Mouse (Mus musculus): ENCODE results near the gene Fgfr2. TPM values are rescaled to one million over a fixed set of nuclear protein-coding genes. Genes with fewer than 3 reads are reported as not detected.

The Fgfr2 gene
- polyA plus RNA-seq, 1 experiment from 2014 or later: 110 TPM

- Histone ChIP-seq H3K4me2 (replicated peaks; ENCODE audit: low read depth, low read length) (no peak overlapping the region), H3K4me1 (ENCODE audit: insufficient read depth, low read depth, low read length) (peaks cover 4% of the 10 kb centered on the region; the same call in 1 of the 2 replicates), H3K36me3 (ENCODE audit: insufficient read depth, low read length) (no peaks in the 10 kb centered on the region), H3K27me3 (replicated peaks; ENCODE audit: insufficient read depth, low read length) (no peaks in the 10 kb centered on the region), H3K9ac (replicated peaks; ENCODE audit: low read depth) (no peak overlapping the region), H3K27ac (ENCODE audit: low read length) (no peak overlapping the region), H3K9me3 (ENCODE audit: low read length) (no peaks in the 10 kb centered on the region), H3K4me3 (ENCODE audit: low read depth, low read length) (no peak overlapping the region)
- ATAC-seq: peak; percentile 27
- no peak for TF ChIP-seq EP300 (IDR thresholded peaks at IDR 0.05)
- TF ChIP-seq CTCF (IDR thresholded peaks at IDR 0.05): no peak
- DNase-seq (ENCODE audit: low spot score): no peak
- 71% methylated on average over 8 of the region's 8 CpGs for WGBS
Observed at GRCm38 (mm10) chr7:132227075-132227640, 896.0 kb downstream of the Fgfr2 start.

DNA sequence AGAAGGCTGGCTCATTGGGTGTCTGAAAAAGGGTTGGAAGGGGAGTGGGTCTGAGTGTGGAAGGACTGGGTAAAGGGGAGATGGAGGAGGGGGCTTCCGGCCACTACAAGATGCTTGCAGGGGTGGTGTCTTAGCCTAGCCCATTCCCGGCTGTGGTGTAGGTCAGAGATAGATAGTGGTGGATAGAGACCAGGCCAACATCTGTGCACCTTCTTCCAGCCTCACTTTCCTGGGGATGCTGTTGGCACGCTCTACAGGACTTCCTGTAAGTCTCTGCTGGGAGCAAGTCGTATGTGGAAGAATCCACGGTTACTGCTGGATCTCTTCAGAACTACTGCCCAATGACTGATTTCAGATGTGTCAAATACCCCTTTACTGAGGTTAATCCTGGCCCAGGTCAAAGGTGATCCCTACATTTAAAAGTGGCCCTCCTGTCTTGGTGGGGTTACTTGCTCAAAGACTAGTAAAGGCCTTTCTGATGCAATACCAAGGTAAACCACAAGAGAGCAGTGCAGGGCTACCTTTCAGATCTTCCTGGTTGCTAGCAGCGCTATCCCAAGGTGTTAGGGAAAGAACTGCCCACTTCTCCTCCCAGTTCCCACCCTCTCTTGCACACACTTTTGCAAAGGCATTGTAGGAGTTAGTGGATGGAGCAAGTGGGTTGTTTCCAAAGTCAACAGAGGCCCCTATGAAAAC, 896.6 kb downstream of the Fgfr2 start:
- DNase-seq (ENCODE audit: low spot score) (peak; percentile 89), ATAC-seq (peak; percentile 78)
- TF ChIP-seq EP300 (IDR thresholded peaks at IDR 0.05) (no peak), CTCF (IDR thresholded peaks at IDR 0.05) (peak; percentile 97)
- H3K4me1 ChIP-seq (ENCODE audit: insufficient read depth, low read depth, low read length): peaks cover 4% of the 10 kb centered on the region; the same call in 1 of the 2 replicates
- H3K9me3 ChIP-seq (ENCODE audit: low read length): no peaks in the 10 kb centered on the region
- WGBS: 53% methylated on average over 6 of the region's 6 CpGs
- H3K4me2 ChIP-seq (replicated peaks; ENCODE audit: low read depth, low read length): no peak overlapping the region
- H3K27ac ChIP-seq (ENCODE audit: low read length): no peak overlapping the region
- no peaks in the 10 kb centered on the region for H3K27me3 ChIP-seq (replicated peaks; ENCODE audit: insufficient read depth, low read length)
- no peak overlapping the region for H3K9ac ChIP-seq (replicated peaks; ENCODE audit: low read depth)
- no peak overlapping the region for H3K4me3 ChIP-seq (ENCODE audit: low read depth, low read length)
- no peaks in the 10 kb centered on the region for H3K36me3 ChIP-seq (ENCODE audit: insufficient read depth, low read length)

DNA sequence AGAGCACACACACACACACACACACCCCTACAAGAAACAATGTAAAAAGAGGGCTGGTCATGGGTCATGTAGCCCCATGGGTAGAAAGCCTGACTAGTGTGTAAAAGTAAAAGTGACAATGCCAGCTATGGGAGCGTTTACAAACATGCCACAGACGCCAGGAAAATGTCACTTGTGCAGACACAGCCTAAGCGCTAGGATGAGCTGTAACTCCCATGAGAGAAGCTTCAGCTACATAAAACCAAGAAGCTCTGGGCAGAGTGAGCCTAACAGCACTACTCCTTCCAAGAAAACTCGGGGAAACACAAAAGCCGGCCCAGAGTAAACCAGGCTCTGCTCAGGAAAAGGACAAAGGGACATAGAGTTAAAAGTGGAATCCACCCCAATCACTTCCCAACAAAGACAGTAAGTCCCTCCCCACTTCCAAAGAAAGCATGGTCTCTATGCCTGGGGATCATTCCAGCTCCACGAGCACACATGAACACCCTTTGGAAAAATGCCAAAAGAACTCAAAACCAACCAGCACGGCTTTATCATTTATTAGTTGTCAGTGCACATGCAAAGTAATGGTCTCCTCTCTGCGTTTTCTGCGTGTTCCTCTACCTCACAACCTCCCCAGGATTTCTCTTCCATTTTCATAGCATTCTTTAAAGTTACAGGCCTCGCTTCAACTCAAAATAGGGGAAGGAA, 899.6 kb downstream of the Fgfr2 start:
- DNase-seq (ENCODE audit: low spot score) (peak; percentile 38), ATAC-seq (no peak)
- WGBS: 38% methylated on average over 10 of the region's 10 CpGs

DNA sequence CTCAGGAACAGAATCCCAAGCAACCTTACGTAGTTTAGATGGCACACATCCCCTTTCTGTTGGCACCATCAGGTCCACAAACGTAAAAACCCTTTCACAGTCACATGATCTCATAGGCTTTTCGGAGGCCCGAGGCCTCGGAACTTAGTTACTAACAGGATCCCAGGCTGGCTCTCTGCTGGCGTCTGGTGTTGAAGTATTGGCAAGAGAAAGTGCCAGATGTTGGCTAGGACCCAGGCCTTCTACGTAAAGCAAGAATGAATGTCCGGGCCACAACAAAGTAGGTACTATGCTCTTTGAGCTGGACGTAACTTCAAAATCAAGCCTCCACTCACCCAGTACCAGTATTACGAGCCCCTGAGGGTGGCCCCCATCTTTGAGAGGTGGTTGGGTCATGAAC, 909.1 kb downstream of the Fgfr2 start:
- ATAC-seq: no peak
- WGBS: 63% methylated on average over 10 of the region's 10 CpGs
- H3K9me3 ChIP-seq (ENCODE audit: low read length): no peaks in the 10 kb centered on the region
- H3K4me1 ChIP-seq (ENCODE audit: insufficient read depth, low read depth, low read length): no peaks in the 10 kb centered on the region
- H3K27me3 ChIP-seq (replicated peaks; ENCODE audit: insufficient read depth, low read length): peaks cover 3% of the 10 kb centered on the region; the same call in 1 of the 2 replicates
- no peak overlapping the region for H3K27ac ChIP-seq (ENCODE audit: low read length)
- no peak overlapping the region for H3K9ac ChIP-seq (replicated peaks; ENCODE audit: low read depth)
- DNase-seq (ENCODE audit: low spot score): no peak
- no peak for TF ChIP-seq EP300 (IDR thresholded peaks at IDR 0.05)
- TF ChIP-seq CTCF (IDR thresholded peaks at IDR 0.05): no peak
- H3K4me3 ChIP-seq (ENCODE audit: low read depth, low read length): no peak overlapping the region
- H3K4me2 ChIP-seq (replicated peaks; ENCODE audit: low read depth, low read length): no peak overlapping the region
- H3K36me3 ChIP-seq (ENCODE audit: insufficient read depth, low read length): no peaks in the 10 kb centered on the region

More for the DNA sequence above, 899.6 kb downstream of the Fgfr2 start:
- Histone ChIP-seq H3K27ac (ENCODE audit: low read length) (no peak overlapping the region), H3K27me3 (replicated peaks; ENCODE audit: insufficient read depth, low read length) (no peaks in the 10 kb centered on the region), H3K36me3 (ENCODE audit: insufficient read depth, low read length) (no peaks in the 10 kb centered on the region), H3K9ac (replicated peaks; ENCODE audit: low read depth) (no peak overlapping the region), H3K4me2 (replicated peaks; ENCODE audit: low read depth, low read length) (no peak overlapping the region), H3K4me3 (ENCODE audit: low read depth, low read length) (no peak overlapping the region), H3K4me1 (ENCODE audit: insufficient read depth, low read depth, low read length) (peaks cover 4% of the 10 kb centered on the region; the same call in 1 of the 2 replicates), H3K9me3 (ENCODE audit: low read length) (no peaks in the 10 kb centered on the region)
- TF ChIP-seq EP300 (IDR thresholded peaks at IDR 0.05) (no peak), CTCF (IDR thresholded peaks at IDR 0.05) (no peak)

- TF ChIP-seq EP300 (IDR thresholded peaks at IDR 0.05): no peak
- peak; percentile 91 for TF ChIP-seq CTCF (IDR thresholded peaks at IDR 0.05)
- Histone ChIP-seq H3K4me1 (ENCODE audit: insufficient read depth, low read depth, low read length) (no peaks in the 10 kb centered on the region), H3K9me3 (ENCODE audit: low read length) (no peaks in the 10 kb centered on the region), H3K9ac (replicated peaks; ENCODE audit: low read depth) (no peak overlapping the region), H3K4me2 (replicated peaks; ENCODE audit: low read depth, low read length) (no peak overlapping the region), H3K27me3 (replicated peaks; ENCODE audit: insufficient read depth, low read length) (peaks cover 3% of the 10 kb centered on the region; the same call in 1 of the 2 replicates), H3K36me3 (ENCODE audit: insufficient read depth, low read length) (no peaks in the 10 kb centered on the region), H3K27ac (ENCODE audit: low read length) (no peak overlapping the region), H3K4me3 (ENCODE audit: low read depth, low read length) (no peak overlapping the region)
- 8% methylated on average over 8 of the region's 8 CpGs for WGBS
- DNase-seq (ENCODE audit: low spot score) (peak; percentile 71), ATAC-seq (no peak)
Observed at GRCm38 (mm10) chr7:132213460-132213859, 909.7 kb downstream of the Fgfr2 start.
